Mouse (Mus musculus): ENCODE measurements around the gene Gng7. TPM values are rescaled to one million over a fixed set of nuclear protein-coding genes. Genes with fewer than 3 reads are reported as not detected.

The Gng7 gene
- polyA plus RNA-seq, 1 experiment from 2014 or later, result 7.2 TPM

DNA sequence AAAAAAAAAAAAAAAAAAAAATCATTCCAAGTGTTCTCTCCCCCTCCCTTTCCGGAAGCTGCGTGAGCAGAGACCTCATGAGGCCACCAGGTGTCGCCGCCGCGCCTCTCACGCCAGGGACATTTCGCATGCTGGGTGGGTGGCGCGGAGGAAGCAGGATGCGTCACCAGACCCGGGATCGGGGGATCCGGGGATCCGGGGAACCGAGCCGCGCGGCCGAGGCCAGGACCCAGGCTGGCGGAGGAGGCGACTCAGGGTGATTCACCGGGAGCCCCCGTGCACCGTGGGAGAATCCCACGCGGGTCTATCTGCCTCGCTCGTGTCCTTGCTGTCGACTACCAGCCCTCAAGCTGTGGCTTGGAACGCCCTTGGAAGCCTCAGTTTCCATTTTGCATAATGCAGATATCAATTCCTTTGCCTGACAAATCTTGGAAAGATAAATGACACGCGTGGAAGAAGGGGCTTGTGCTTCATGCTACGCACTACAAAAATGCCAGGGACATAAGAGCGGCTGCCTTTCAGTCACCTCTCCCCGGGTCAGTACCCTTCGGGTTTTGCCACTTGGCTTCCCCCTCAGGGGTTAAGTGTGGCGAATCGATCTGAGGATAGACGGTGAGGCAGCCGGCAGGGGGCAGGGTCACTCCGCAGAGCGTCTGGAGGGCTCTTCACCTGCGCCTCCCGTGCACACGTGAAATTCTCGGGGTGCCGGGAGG lies 86.0 kb downstream of the Gng7 start:
- TF ChIP-seq CTCF (IDR thresholded peaks at IDR 0.05), result no peak
- POLR2A ChIA-PET, result interaction anchor here (0.7 to 7.8 kb wide), 5 partner anchors 11 to 65 kb away, joined by 3 to 55 read pairs (median 20); no protein-coding TSS in a partner anchor
- CTCF ChIA-PET, result interaction anchor here (0.6 to 8.6 kb wide), 11 partner anchors 9 to 64 kb away, joined by 3 to 130 read pairs (median 5); no protein-coding TSS in a partner anchor
- H3K27me3 ChIP-seq, result no peaks in the 10 kb centered on the region
- in situ Hi-C loops (cut with MboI; ENCODE audit: low pct_unique_long_range_greater_than_20kb), result loop anchor here (5.0 to 10.0 kb wide), 2 partner anchors 64 to 246 kb away; partner anchors contain the start of gene Eef2
- ATAC-seq (peak; percentile 44), DNase-seq (ENCODE audit: low read depth, low spot score) (no peak)

- POLR2A ChIA-PET, result interaction anchor here (1.4 to 1.5 kb wide), 2 partner anchors 8 to 67 kb away, joined by 3 to 4 read pairs; no protein-coding TSS in a partner anchor
- in situ Hi-C loops (cut with MboI; ENCODE audit: low pct_unique_long_range_greater_than_20kb), result loop anchor here (5.0 to 10.0 kb wide), 2 partner anchors 67 to 249 kb away; partner anchors contain the start of gene Eef2
- no peaks in the 10 kb centered on the region for H3K27me3 ChIP-seq
- CTCF ChIA-PET, result interaction anchor here (8.6 kb wide), 1 partner anchor 68 kb away, joined by 130 read pairs; no protein-coding TSS in a partner anchor
- no peak for TF ChIP-seq CTCF (IDR thresholded peaks at IDR 0.05)
- ATAC-seq, result no peak
- no peak for DNase-seq (ENCODE audit: low read depth, low spot score)
These were observed 89.3 kb downstream of the Gng7 start for GRCm38 (mm10) chr10:80925472-80925871.

DNA sequence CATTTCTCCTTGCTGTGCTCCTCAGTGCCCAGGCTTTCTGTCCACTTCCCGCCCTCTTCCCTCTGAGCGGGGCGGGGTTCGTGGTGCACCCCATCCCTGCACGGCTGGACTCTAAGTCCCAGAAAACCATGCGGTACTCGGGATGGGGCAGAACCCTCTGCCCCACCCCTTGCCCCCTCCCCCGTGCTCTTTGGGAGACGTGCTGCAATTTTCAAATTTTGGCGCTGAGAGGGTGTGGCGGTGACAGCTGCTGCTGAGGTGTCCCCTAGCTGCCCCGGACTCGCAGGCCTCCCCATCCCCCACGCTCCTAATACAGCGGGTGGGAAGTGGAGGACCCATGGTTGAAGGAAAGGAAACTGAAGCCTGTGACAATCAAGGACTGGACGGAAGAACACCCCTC lies 92.8 kb downstream of the Gng7 start:
- POLR2A ChIA-PET, result no interaction called here
- TF ChIP-seq CTCF (IDR thresholded peaks at IDR 0.05), result no peak
- CTCF ChIA-PET, result no interaction called here
- DNase-seq (ENCODE audit: low read depth, low spot score), result no peak
- H3K27me3 ChIP-seq, result no peaks in the 10 kb centered on the region
- no peak for ATAC-seq
- in situ Hi-C loops (cut with MboI; ENCODE audit: low pct_unique_long_range_greater_than_20kb), result loop anchor here (10.0 kb wide), 1 partner anchor 253 kb away; the partner anchor contains the start of gene Eef2

DNA sequence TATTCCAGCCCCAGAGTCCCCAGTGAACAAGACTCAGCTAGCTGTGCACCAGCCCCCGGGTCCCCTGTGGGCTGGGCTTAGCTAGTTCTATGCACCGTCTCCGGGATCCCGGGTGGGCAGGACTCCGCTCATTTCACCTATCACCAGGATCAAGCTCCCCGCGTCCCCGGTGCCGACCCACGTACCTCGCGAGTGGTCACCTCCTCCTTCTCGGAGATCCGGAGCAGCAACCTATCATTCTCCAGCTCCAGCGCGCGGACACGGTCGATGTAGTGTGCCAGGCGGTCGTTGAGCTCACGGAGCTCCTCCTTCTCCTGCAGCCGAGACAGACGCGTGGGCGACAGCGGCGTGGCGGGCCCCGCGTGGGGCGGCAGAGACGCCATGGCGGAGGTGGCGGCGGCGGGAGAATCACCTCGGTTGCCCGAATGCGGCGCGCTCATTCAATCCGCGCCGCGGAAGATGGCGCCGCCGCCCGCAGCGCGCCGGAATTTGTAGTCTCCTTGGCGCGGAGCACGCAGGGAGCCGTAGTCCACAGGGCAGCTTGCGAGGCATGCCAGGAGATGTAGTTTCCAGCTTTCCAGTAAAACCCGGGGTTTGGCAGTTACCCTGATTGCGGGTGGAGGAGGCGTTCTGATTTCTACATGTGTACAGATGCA lies 96.8 kb downstream of the Gng7 start, which contains the start of gene Lmnb2:
Lmnb2 (minus strand) TSS at position 467 of the 656 bp plus-strand sequence.
- no peaks in the 10 kb centered on the region for H3K27me3 ChIP-seq
- DNase-seq (ENCODE audit: low read depth, low spot score), result no peak
- no peak for TF ChIP-seq CTCF (IDR thresholded peaks at IDR 0.05)
- in situ Hi-C loops (cut with MboI; ENCODE audit: low pct_unique_long_range_greater_than_20kb), result no loop called here
- ATAC-seq, result peak; percentile 57
- ChIA-PET POLR2A (interaction anchor here (0.7 to 1.4 kb wide), 3 partner anchors 8 to 17 kb away, joined by 3 to 6 read pairs (median 4); partner anchors contain the start of gene Timm13), CTCF (interaction anchor here (1.1 to 1.4 kb wide), 2 partner anchors 73 to 85 kb away, joined by 4 read pairs; no protein-coding TSS in a partner anchor)

DNA sequence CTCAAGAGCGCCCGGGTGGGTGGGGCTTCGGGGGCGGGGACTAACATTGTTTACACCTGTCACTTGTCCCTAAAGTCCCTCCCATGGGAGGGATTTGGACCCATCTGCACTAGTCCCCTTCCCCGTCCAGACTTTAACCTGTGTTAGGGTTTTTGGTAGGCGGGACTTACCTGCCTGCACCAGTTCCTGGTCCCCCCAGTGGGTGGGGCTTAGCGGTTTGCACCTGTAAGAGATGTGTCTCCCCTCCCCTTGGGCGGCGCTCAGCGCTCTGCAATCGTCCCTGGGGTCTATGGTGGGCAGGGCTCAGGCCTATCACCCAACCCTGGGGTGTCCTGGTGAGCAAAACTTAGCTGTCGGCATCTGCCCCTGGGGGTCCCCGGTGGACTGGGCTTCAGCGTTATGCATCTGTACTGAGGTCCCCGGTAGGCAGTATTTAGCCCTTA lies 97.4 kb downstream of the Gng7 start:
- POLR2A ChIA-PET, result interaction anchor here (0.6 to 1.4 kb wide), 4 partner anchors 9 to 37 kb away, joined by 3 to 6 read pairs (median 4); partner anchors contain the start of gene Timm13
- CTCF ChIA-PET, result interaction anchor here (1.1 to 1.4 kb wide), 2 partner anchors 74 to 86 kb away, joined by 4 read pairs; no protein-coding TSS in a partner anchor
- no peak for TF ChIP-seq CTCF (IDR thresholded peaks at IDR 0.05)
- H3K27me3 ChIP-seq, result no peaks in the 10 kb centered on the region
- no peak for DNase-seq (ENCODE audit: low read depth, low spot score)
- no peak for ATAC-seq
- in situ Hi-C loops (cut with MboI; ENCODE audit: low pct_unique_long_range_greater_than_20kb), result no loop called here

- ATAC-seq (no peak), DNase-seq (ENCODE audit: low read depth, low spot score) (no peak)
- POLR2A ChIA-PET, result no interaction called here
- TF ChIP-seq CTCF (IDR thresholded peaks at IDR 0.05), result no peak
- CTCF ChIA-PET, result no interaction called here
- H3K27me3 ChIP-seq, result no peaks in the 10 kb centered on the region
- in situ Hi-C loops (cut with MboI; ENCODE audit: low pct_unique_long_range_greater_than_20kb), result no loop called here
These were observed 99.0 kb downstream of the Gng7 start for GRCm38 (mm10) chr10:80915736-80916135.

DNA sequence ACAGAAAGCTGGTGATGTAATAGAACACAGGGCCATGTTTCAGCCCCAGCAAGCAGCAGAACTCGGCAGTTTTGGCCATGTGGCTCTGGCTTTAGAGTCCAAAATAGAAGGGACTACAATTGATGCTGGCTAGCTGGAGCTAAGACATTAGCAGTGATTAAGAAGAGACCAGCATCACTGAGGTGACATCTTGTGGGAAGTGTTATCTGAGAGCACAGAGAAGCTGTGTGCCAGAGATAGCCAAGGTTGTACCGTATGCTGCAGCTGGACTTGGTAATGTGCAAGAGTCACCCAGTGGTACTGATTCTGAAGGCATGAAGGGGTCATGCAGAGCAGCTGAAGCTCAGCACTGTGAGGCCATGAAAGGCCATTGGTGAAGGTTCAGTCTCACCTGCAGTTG lies 99.5 kb downstream of the Gng7 start:
- no peak for DNase-seq (ENCODE audit: low read depth, low spot score)
- in situ Hi-C loops (cut with MboI; ENCODE audit: low pct_unique_long_range_greater_than_20kb), result no loop called here
- ATAC-seq, result no peak
- no peaks in the 10 kb centered on the region for H3K27me3 ChIP-seq
- no peak for TF ChIP-seq CTCF (IDR thresholded peaks at IDR 0.05)
- ChIA-PET CTCF (no interaction called here), POLR2A (no interaction called here)

DNA sequence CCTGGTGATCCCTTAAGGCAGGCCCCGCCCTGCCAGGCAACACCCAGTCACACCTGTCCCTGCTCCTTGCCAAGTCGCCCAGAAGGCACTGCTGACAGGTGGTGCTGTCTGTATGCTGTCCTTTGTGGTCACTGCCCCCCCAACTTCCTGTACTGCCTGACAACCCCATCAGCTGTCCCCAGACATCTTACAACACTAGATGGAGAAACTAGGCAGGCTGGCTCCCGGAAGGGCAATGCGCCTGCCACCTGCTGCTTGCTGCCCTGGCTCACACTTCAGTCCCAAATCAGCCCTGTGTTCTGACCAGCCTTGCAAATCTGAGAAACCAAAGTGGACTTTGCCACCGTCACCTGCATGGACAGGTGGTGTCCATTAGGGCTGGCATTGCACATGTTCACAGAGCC lies 100.5 kb downstream of the Gng7 start:
- ATAC-seq (no peak), DNase-seq (ENCODE audit: low read depth, low spot score) (no peak)
- ChIA-PET POLR2A (no interaction called here), CTCF (no interaction called here)
- in situ Hi-C loops (cut with MboI; ENCODE audit: low pct_unique_long_range_greater_than_20kb), result no loop called here
- TF ChIP-seq CTCF (IDR thresholded peaks at IDR 0.05), result no peak
- H3K27me3 ChIP-seq, result no peaks in the 10 kb centered on the region

DNA sequence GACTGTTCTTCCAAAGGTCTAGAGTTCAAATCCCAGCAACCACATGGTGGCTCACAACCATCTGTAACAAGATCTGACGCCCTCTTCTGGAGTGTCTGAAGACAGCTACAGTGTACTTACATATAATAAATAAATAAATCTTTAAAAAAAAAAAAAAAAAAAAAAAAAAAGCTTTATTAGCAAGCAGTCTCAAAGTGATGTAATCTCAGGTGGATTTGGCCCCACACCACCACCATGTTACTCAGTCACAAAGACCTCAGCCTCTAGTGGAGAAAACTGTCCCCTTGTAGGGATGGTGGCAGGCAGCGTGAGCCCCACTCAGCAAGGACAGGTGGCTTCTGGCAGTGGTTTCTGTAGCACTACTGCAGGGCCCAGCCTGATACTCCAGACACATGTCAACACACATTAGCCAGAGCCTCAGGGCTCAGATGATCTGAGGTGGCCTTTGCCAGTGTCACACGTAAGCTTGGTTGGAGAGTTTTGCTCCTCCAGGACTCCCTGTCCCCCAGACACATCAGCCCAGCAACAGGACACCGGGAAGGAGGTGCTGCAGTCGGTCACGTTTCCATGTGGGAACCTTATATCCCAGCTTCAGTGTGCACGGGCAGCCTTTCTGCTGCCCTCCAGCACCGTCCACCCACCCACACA lies 101.3 kb downstream of the Gng7 start:
- no peaks in the 10 kb centered on the region for H3K27me3 ChIP-seq
- ChIA-PET POLR2A (no interaction called here), CTCF (no interaction called here)
- in situ Hi-C loops (cut with MboI; ENCODE audit: low pct_unique_long_range_greater_than_20kb), result no loop called here
- TF ChIP-seq CTCF (IDR thresholded peaks at IDR 0.05), result no peak
- ATAC-seq (no peak), DNase-seq (ENCODE audit: low read depth, low spot score) (no peak)

GRCm38 (mm10) chr10:80911891-80912290 lies 102.9 kb downstream of the Gng7 start:
- DNase-seq (ENCODE audit: low read depth, low spot score), result no peak
- no peaks in the 10 kb centered on the region for H3K27me3 ChIP-seq
- no peak for ATAC-seq
- CTCF ChIA-PET, result no interaction called here
- POLR2A ChIA-PET, result no interaction called here
- in situ Hi-C loops (cut with MboI; ENCODE audit: low pct_unique_long_range_greater_than_20kb), result no loop called here
- TF ChIP-seq CTCF (IDR thresholded peaks at IDR 0.05), result no peak
